Mouse (Mus musculus): Measurements from ENCODE around the gene Abi3. TPM values are rescaled to one million over a fixed set of nuclear protein-coding genes. Genes with fewer than 3 reads are reported as not detected.

Abi3 gene
- polyA plus RNA-seq, 1 experiment = 39.2 TPM

GRCm38 (mm10) chr11:95821511-95821910 is 20.8 kb downstream of the Abi3 start:
- no peak for TF ChIP-seq GATA1 (IDR thresholded peaks at IDR 0.05; ENCODE audit: low read length)

GRCm38 (mm10) chr11:95819138-95819537 is 23.1 kb downstream of the Abi3 start:
- TF ChIP-seq GATA1 (IDR thresholded peaks at IDR 0.05; ENCODE audit: low read length) = no peak

GRCm38 (mm10) chr11:95815412-95815811 is 26.9 kb downstream of the Abi3 start:
- no peak for TF ChIP-seq GATA1 (IDR thresholded peaks at IDR 0.05; ENCODE audit: low read length)

- no peak for TF ChIP-seq GATA1 (IDR thresholded peaks at IDR 0.05; ENCODE audit: low read length)
These were observed 27.4 kb downstream of the Abi3 start for GRCm38 (mm10) chr11:95814857-95815256.

- no peak for TF ChIP-seq GATA1 (IDR thresholded peaks at IDR 0.05; ENCODE audit: low read length)
These were observed 28.2 kb downstream of the Abi3 start for GRCm38 (mm10) chr11:95814101-95814500.

- no peak for TF ChIP-seq GATA1 (IDR thresholded peaks at IDR 0.05; ENCODE audit: low read length)
These were observed 30.1 kb downstream of the Abi3 start for GRCm38 (mm10) chr11:95812224-95812623.

- TF ChIP-seq GATA1 (IDR thresholded peaks at IDR 0.05; ENCODE audit: low read length) = no peak
These were observed 30.5 kb downstream of the Abi3 start for GRCm38 (mm10) chr11:95811741-95812140.

- no peak for TF ChIP-seq GATA1 (IDR thresholded peaks at IDR 0.05; ENCODE audit: low read length)
These were observed 31.4 kb downstream of the Abi3 start for GRCm38 (mm10) chr11:95810828-95811227.

- TF ChIP-seq GATA1 (IDR thresholded peaks at IDR 0.05; ENCODE audit: low read length) = no peak
These were observed 32.7 kb downstream of the Abi3 start for GRCm38 (mm10) chr11:95809603-95810002.

- no peak for TF ChIP-seq GATA1 (IDR thresholded peaks at IDR 0.05; ENCODE audit: low read length)
These were observed 33.7 kb downstream of the Abi3 start for GRCm38 (mm10) chr11:95808448-95809011.

GRCm38 (mm10) chr11:95807884-95808283 is 34.4 kb downstream of the Abi3 start:
- TF ChIP-seq GATA1 (IDR thresholded peaks at IDR 0.05; ENCODE audit: low read length) = no peak

- no peak for TF ChIP-seq GATA1 (IDR thresholded peaks at IDR 0.05; ENCODE audit: low read length)
These were observed 36.7 kb downstream of the Abi3 start for GRCm38 (mm10) chr11:95805527-95805926.

GRCm38 (mm10) chr11:95805010-95805409 is 37.3 kb downstream of the Abi3 start:
- no peak for TF ChIP-seq GATA1 (IDR thresholded peaks at IDR 0.05; ENCODE audit: low read length)

GRCm38 (mm10) chr11:95795582-95795981 is 46.7 kb downstream of the Abi3 start:
- TF ChIP-seq GATA1 (IDR thresholded peaks at IDR 0.05; ENCODE audit: low read length) = no peak

- no peak for TF ChIP-seq GATA1 (IDR thresholded peaks at IDR 0.05; ENCODE audit: low read length)
These were observed 48.1 kb downstream of the Abi3 start for GRCm38 (mm10) chr11:95794201-95794600.

GRCm38 (mm10) chr11:95792950-95793509 is 49.2 kb downstream of the Abi3 start:
- no peak for TF ChIP-seq GATA1 (IDR thresholded peaks at IDR 0.05; ENCODE audit: low read length)

GRCm38 (mm10) chr11:95791787-95792186 is 50.5 kb downstream of the Abi3 start:
- TF ChIP-seq GATA1 (IDR thresholded peaks at IDR 0.05; ENCODE audit: low read length) = no peak

Measured in G1E-ER4 (cell line).